Mouse (Mus musculus) kidney, postnatal 10 days (tissue): ENCODE measurements around the gene Gm42420.

Experiments used
- DNase-seq: peaks from one replicate; pipeline ENCODE4 v3.0.0; 2021; ENCODE audit warnings: mixed read lengths

Gm42420 gene

DNA sequence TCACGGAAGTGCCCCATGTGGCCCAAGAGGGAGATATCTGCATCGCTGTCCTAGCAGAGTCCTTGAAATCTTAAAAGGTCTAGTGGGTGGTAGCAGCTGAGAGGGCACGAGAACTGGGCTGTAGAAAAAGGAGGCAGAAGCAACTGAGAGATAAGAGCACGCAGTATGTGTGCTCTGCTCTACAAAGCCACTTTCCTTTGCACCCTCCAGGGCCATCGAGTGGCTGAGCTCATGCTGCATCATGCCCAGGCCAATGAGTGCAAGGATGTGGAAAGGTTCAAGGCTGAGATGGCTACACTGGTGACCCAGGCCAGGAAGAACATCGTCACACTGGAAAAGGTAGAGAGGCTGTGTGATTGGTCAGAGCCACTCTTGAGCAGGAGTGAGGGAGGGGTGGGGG lies at the start of gene Gm42420:
Gm42420 (plus strand) TSS at position 237 of the 400 bp plus-strand sequence.
- no peak for DNase-seq

DNA sequence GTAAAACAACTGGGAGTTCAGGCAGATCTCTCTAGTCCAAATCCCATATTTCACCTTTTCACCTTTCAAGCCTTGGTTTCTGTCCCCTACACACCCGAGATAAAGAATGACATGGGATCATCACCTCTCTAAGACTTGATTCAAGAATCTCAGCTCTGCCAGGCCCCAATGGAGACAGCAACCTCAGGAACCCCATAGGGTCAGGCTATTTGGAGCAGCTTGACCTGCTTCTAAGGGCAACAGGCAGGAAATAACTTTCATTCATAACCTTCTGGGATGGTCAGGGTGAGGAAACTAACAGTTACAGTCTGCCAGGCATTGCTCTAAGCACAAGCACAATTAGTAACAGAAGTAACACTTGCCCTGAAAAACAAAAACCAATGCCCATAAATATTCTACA lies 48.9 kb upstream of the Gm42420 start:
- DNase-seq: no peak

DNA sequence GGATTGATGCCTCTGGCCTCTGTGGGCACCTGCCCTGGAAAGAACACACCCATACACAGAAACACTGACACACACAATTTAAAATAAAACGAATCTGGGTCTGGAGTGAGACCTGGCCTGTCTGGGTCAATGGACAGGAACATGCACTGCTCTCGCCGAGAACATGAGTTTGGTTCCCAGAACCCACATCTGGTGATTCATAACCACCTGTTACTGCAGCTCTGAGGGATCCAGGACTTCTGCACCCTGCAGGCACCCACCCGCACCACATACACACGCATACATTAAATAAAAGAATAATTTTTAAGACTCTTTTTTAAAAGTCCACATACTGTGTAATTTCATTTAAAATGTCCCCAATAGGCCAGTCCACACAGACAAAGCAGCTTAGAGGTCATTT lies 48.3 kb upstream of the Gm42420 start:
- DNase-seq: no peak

DNA sequence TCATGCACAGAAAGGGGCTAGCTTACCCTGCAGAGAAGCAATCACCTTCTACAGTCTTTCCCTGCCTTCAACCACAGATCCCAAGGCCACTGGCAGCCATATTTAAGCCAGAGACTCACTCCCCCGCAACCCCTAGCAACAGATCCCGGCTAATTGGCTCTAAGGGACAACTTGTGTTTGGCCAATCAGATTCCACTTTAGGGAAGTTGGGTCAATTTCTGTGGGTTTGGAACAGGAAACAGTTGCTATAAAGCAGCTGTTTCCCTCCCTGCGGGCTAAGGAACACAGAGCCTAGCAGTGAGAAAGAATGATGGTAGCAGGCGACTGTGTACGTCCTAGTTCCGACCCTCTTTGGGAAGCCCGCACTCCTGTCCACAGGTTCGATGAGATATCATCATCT lies 47.3 kb upstream of the Gm42420 start:
- peak; percentile 52 for DNase-seq

DNA sequence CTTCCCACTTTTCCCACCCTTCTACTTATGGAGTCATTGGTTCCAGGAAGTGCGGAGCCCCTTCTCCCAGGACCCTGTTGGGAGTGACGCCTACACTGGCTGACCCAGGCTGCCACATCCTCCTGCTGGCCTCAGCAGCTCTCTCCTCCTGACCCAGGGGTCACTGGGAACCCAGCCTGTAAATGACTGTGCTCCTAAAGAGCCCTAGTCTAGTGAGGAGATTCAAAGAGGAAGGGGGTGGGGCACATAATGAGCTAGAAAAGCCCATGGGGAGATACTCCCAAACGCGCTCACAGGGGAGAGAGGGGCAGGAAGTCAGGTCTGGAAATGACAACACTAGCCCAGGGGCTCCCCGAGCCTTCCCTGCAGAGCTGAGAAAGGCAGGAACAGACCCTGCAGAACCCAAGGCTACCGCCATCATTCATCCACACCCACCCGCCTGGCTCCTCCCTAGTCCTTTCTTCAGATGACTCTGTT lies 45.8 kb upstream of the Gm42420 start:
- peak; percentile 85 for DNase-seq

DNA sequence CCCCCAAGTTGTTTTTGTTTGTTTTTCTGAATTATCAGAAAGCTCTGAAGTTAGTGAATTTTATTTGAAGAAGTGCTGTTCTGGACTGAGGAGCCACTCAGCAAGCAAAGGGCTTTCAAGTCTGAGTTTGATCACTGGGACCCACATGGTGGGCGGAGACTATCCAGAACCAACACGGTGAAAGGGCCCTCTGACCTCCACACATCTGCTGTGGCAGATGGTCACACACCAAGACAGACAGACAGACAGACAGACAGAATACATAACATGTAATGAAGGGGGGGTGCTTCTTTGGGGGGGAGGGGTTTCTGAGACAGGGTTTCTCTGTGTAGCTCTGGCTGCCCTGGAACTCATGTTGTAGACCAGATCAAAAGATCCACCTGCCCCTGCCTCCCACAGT lies 45.0 kb upstream of the Gm42420 start:
- DNase-seq: no peak

DNA sequence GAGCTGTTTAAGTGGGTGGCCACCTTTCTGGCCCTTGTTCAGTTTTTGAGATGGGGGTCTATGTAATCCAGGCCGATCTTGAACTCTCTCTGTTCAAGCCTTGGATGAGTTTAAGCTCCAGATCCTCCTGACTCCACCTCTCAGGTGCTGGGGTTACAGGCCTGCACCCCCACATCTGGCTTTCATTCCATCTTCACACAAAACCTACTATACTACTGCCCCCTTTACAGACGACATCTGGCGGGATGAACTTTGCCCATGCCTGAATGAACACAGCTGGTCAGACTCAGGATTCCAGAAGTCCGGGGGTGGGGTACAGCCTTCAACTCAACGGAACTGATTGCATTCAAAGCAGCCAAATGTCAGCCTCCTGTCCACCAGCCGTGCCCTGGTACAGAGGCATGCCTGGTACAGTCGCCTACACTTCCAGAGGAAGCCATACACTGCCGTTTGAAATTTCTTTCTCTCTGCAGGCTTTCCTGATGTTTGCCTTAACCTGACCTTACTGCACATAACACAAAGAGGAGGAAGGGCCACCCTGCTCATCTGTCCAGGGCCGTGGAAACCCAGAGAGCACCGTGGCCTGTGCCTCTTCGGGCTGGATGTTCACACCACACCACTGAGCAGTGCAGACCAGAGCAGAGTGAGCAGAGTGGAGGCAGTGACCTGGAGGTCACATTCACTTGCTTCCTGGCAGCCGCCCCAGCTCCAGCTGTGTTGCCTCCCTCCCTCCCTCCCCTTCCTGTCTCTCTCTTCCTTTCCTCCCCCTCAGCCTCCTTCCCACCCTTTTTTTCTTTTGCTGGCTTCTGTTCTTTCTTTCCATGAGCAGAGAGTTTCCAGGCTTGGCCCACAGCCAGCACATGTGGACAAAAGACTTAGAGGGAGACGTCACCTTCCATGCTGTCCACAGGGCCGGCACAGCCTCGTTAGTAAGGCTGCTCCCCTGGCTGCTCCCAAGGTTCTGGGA lies 42.6 kb upstream of the Gm42420 start:
- DNase-seq: peak; percentile 92

DNA sequence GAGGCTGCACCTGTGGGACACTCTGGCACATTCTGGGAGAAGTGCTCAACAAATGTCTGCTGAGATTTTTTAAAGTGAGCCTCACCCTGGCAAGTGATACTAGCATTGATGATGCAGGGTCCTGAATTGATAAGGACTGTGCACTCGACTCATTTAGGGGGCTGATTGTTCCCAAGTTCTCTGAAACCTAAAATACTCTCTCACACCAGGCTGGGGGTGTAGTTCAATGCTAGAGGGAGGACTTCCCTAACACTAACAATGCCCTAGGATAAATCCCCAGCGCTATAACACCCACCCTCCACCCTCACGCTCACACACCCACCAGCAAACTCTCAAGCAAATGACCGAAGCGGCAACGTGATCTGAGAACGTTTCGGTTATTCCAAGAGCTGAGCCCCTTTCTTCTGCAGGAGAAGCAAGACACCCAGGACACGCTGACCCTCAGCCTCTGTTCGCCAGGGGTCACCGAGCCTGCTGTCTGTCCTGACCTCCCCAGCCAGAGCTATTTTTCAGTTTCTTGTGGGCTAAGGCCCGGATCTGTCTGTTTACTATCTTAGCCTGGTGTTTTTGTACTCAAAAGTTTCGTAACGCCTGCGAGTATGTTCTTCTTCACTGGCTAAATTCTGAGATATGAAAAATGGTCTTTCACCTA lies 41.7 kb upstream of the Gm42420 start:
- peak; percentile 34 for DNase-seq

DNA sequence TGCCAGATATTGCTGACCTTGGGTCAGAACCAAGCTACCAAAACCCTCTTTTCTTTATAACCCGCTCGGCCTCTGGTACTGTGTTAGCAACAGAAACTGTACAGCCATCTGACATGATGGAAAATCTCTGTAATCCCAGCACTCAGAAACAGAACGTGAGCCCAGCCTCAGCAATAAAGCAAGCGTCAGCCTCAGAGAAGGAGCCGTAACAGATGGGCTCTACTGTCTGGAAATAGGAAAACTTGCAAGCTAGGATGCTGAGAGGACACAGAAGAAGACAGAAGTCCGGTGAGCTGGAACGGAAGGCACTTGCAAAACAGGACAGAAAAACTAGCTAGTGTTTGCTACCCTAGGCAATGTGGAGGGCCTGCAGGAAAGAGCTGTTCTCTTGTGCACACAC lies 40.1 kb upstream of the Gm42420 start:
- no peak for DNase-seq

DNA sequence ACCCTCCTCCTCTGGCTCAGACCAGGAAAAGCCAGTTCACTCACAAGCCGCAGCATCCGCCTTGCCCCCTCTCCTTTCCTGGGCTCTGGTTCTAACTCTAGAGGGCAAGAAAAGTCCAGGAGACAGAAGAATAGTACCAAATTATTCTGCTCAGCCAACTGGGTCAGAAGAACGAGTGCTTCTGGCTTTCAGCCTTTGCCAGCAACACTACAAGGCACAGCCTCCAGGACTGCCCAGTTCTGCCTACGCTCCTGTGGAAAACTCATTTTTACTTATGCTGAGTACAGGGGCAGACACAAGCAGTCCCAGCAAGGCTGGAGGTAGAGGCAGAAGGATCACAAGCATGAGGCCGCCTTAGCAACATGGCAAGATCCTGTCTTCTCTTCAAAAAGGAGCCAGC lies 37.5 kb upstream of the Gm42420 start:
- no peak for DNase-seq

DNA sequence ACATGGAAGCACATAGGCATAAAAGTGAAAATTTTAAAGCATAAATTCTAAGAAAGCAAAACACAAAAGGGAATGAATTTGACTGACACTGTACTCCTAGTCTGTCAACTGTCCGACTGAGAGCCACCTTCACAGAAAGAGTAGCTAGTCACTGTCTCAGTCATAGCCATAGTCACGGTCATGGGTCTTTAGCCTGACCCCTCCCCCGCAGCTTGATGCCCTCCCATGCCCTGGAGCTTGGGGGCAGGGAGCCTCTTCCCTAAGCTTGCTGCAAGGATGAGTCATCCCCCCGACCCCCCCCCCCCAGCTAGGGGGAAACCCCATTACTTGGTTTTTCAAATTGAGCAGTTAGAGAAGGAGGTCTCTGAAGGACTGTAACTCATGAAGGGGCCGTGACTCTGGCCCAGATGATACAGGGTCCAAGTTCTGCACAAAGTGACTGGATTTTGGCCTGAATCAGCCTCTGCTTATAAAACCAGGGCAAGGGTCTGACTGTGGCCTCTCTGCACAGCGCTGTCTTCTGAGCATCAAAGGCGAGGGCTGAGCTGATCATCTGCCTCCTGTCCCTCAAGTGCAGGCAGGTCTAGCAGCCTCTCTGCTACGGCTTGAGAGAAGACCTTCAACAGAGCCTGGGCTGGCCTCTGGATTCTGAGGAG lies 33.4 kb upstream of the Gm42420 start:
- peak; percentile 40 for DNase-seq

DNA sequence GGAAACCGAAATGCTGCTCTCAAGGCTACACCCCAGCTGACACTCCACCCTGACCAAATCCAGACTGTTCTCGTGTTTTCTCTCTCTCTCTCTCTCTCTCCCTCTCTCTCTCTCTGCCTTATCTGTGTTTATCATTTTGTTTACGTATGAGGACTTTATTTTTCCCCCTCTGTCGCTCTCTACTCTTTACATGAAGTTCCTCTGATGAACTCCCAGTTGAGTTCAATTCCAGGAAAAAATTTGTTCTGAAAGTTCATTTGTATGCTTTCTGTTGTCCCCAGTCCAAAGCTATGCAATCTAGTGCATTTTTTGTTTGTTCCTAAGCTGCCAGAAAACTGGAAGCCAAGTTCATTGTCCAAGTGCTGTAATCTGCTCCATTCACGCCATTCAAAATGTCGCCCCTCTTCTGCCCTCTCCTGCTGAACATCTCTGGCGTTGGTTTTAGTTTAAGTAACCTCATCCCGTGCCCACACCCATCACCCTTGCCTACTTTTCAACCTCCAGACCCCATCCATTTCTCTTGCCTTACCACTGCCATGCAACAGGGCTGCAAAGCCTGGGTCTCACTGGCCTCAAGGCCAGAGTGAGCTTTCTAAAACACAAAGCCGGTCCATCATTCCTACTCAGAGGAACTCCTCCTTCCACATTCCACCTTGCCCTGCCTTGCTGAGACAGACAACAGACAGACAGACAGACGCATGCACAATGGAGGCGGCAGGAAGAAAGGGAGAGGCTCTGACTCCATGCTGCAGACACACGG lies 30.5 kb upstream of the Gm42420 start:
- no peak for DNase-seq

DNA sequence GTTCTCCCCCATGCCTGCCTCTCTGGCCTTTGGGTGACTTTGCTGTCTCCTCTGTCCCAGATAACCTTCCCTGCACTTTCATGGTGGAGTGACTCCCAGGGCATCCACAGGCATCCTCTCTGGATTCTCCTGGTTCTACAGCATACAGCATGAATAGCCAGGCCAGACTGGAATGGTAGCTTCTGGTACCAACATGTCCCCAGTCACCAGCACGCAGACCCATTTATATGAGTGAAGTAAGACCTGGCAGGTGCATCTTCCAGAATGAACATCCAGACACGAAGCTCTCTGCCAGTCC lies 30.0 kb upstream of the Gm42420 start:
- no peak for DNase-seq

DNA sequence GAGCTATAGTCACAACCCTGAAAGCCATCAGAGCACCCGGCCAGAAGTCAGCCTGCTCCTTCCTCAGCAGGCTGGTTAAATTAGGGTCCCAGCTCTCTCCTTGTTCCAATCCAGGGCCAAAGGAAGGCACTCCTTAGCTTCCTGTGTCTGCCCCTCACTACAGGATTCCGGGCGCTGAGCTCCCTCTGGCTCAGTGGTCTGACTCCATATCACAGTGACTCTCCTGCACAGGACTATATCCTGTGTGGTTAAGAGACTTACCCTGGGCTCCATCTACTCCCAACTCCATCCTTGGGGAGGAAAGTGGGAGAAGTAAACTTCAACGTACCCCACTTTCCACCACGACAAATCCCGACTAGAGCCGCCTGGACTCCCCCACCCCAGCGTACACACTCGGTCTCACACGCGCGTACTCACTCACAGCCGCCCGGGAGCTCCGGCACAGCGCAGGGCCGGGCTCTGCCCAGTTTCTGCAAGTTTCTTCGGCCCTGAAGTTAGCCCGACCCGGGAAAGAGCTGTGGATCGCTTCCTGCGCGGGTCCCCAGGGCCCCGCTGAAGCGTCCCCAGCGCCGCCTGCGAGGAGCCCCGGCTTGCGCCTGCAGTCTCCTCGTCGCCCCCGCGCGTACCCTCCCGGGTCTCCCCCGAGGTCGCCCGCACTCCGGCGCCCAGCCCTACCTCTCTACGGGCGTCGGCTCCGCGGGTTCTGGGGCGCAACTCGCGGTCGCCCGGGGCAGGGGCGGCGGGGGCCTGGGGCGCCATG lies 28.5 kb upstream of the Gm42420 start:
- peak; percentile 69 for DNase-seq

DNA sequence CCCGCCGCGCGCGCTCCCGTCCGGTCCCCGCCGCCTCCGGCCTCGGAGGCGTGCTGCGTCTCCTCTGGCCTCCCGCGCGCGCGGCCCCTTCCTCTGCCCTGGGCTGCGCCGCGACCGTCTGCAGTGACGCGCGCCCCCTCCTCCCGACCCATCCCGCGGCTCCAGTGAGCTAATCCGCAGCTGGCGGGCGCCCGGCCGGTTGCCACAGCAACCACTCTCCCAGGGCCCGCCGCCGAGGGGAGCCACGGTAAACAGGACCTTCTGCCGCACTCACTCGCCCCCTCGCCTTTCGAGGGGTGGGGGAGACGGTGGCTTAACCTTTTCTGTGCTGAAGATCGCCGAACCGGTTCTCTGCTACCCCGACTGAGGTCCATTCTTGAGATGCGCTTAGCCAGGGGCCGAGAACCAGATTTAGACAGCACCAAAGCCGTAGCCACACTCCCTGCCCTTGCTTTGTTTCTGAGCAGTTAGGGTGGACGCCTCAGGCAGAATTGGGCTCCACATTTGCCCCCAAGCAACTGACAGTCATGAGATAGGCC lies 27.8 kb upstream of the Gm42420 start, which contains the start of gene Dennd2a:
Dennd2a (minus strand) TSS at position 145 of the 539 bp plus-strand sequence.
- DNase-seq: peak; percentile 93

DNA sequence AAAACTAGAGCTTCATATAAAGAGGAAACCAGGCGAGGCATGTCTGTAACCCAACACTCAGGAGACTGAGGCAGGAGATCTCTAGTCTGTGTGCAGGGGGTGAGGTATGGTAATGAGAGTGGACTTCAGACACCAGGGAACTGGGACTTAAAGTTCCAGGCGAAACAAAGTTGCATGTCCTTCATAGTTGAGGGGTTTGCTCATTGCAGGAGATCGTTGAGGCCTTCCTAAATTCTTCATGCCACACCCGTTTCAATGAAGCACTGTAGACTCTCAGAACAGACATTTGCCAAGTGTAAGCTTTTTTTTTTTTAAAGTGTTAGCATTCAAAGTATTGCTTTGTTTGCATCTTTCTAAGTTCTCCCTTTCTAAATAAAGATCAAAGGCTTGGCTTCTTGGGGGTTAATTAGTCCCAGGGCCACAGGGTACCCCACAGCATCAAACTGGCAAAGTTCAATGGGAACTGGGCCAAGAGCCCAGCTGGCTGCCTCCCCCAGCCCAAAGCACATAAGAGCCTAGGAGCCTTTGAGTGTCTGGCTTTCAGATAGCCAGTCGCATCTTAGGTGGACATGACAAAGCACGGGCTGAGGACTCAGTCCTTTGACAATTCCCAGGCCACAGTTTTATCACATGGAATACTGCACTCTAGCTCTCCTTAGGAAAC lies 26.1 kb upstream of the Gm42420 start:
- DNase-seq: peak; percentile 52

DNA sequence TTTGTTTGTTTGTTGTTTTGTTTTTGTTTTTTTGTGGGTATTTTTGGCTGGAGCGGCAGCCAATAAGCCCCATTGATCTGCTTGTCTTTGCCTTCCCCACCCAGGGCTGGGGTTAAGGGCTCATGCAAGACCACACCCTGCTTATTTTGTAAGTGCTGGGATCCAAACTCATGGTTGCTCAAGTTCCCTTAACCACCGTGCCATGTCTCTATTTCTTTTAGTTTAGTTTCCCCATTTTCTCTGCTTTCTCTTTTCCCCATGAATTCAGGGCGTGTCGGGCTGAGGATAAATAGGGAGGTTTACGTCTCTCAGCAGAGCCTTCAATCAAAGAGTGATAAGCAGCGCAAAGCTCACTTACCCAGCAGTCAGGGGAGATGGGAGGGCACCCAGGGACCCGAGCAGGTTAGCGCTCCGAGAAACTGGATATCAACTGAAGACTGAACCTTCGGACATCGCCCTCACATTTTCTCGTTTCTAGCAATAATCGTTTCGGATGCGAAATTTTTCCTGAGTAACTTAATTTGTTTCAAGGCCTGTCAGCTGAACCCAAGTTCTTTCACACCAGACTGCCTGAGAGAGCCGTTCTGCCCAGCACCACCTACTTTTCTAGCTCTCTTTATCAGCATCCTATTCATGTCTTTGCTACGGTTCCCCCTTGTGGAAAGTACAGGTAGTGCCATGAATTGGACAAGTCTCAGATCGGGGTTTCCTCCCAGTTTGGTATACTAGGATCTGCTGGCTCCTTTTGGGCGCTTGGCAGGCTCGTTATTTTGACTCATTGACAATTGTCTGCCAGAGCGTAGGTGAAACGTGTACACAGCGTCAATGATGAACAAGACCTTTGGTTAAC lies 23.2 kb upstream of the Gm42420 start:
- DNase-seq: peak; percentile 88

DNA sequence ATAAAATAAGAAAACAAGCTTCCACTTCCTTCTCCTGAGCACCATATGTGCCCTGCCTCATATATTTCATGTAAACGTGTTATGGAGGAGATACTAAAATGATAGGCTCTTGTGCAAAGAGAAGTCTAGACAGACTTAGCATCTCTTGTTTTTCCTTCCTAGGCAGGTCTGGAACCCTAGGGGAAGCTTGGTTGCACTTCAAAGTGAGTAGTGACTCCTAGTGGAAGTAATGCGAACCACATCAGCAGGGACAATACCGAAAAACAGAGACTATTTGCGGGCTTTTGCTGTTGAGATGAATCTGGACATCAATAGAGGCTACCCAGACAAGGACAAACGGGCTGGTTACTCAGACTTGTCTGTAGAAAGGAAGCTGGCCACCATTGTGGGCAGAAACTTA lies 18.0 kb upstream of the Gm42420 start:
- peak; percentile 45 for DNase-seq

DNA sequence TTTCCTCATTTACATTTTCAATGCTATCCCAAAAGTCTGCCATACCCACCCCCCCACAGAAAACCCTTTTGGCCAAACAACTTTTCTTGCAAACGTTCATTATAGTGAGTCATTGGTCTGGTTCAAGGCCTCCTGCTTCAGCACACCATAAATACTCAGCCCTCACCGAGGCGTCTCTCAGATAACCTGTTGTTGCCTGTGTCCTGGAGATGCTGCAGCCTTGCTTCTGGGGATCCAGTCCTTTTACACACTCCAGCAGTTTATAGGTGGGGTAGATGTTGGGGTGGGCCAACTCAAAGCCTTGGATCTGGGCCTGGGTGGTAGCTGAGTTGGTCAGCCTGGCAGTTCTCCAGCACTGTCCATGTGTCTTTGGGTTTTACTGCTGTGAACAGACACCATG lies 15.1 kb upstream of the Gm42420 start:
- DNase-seq: no peak
